Mouse (Mus musculus) hindbrain, embryonic 16.5 days (tissue): ENCODE measurements at regions not wholly inside any gene's neighbourhood (a gene's known extent, or its start where the extent isn't known, plus 50 kb on each side); places are given as distances from the start of the nearest gene placed in this dataset.

Experiments
- ATAC-seq: fragments of 200-750 bp; cut with Nextera tagmentation; 2 replicates; pipeline ENCODE4 v1.8.0; 2017; ENCODE audit warnings: moderate TSS enrichment, moderate library complexity
- H3K27ac ChIP-seq: fragments of 300-500 bp; sonication (generic); 2 replicates; pipeline ENCODE4 v1.5.1; 2014; ENCODE audit warnings: low read depth, mild to moderate bottlenecking, control low read depth, low read length, moderate library complexity
- H3K27me3 ChIP-seq: fragments of 300-500 bp; sonication (generic); replicated peaks from 2 replicates; pipeline ENCODE4 v1.6.1; 2014; ENCODE audit warnings: low read length; ENCODE audit not compliant: control insufficient read depth, insufficient read depth
- H3K36me3 ChIP-seq: fragments of 300-500 bp; sonication (generic); 2 replicates; pipeline ENCODE4 v1.6.1; 2014; ENCODE audit warnings: mild to moderate bottlenecking, low read length, moderate library complexity, mixed read lengths; ENCODE audit not compliant: control insufficient read depth, insufficient read depth
- H3K4me1 ChIP-seq: fragments of 300-500 bp; sonication (generic); 2 replicates; pipeline ENCODE4 v1.6.1; 2014; ENCODE audit warnings: low read depth, low read length; ENCODE audit not compliant: control insufficient read depth, insufficient read depth
- H3K4me2 ChIP-seq: fragments of 300-500 bp; sonication (generic); 2 replicates; pipeline ENCODE4 v1.6.1; 2014; ENCODE audit warnings: mild to moderate bottlenecking, low read length, control low read depth, moderate library complexity
- H3K4me3 ChIP-seq: fragments of 300-500 bp; sonication (generic); 2 replicates; pipeline ENCODE4 v1.5.1; 2014; ENCODE audit warnings: mild to moderate bottlenecking, low read length, control low read depth, moderate library complexity
- H3K9ac ChIP-seq: fragments of 300-500 bp; sonication (generic); 2 replicates; pipeline ENCODE4 v1.6.1; 2014; ENCODE audit warnings: low read depth, mild to moderate bottlenecking, control low read depth, low read length, moderate library complexity
- H3K9me3 ChIP-seq: fragments of 300-500 bp; sonication (generic); 2 replicates; pipeline ENCODE4 v1.6.1; 2014; ENCODE audit warnings: mild to moderate bottlenecking, low read length, moderate library complexity; ENCODE audit not compliant: control insufficient read depth
- WGBS: fragments of 180-500 bp; shearing (Covaris S2); extraction: QIAGEN DNeasy Blood & Tissue Kit; methylation state at CpG from one replicate; pipeline ENCODE4 v1.1.7; 2014; 5-methylcytosine and 5-hydroxymethylcytosine counted together

GRCm38 (mm10) chr9:47054595-47054994 lies 56.1 kb downstream of the Gm4791 start:
- Histone ChIP-seq H3K4me3 (no peak overlapping the region), H3K4me1 (no peaks in the 10 kb centered on the region), H3K9me3 (0 out of 2 replicates have a peak, but pooled peaks cover 2% of the 10 kb centered on the region), H3K36me3 (no peaks in the 10 kb centered on the region), H3K4me2 (no peak overlapping the region), H3K9ac (no peak overlapping the region), H3K27me3 (no peaks in the 10 kb centered on the region), H3K27ac (no peak overlapping the region)
- ATAC-seq = no peak
- 69% methylated on average over 10 of the region's 10 CpGs for WGBS

DNA sequence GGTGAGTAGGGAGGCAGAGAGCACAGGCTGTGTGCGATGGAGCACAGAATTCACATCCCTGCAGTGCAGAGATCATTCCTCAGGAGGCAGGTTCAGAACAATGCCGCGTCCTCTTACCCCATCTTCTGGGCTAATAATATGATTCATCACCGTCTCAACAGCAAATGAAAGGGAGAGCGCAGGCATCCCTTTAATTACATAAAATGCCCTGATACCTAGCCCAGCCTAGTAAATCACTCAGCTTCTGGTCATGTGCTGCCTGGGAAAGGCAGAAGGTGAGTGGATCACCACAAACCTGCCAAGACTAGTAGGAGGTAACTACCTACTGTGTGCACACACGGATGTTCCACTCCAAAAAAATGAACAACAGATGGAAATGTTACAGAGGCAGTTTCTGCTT lies 57.0 kb downstream of the Gm4791 start:
- Histone ChIP-seq H3K36me3 (no peaks in the 10 kb centered on the region), H3K4me3 (no peak overlapping the region), H3K9me3 (no peaks in the 10 kb centered on the region), H3K27ac (no peak overlapping the region), H3K27me3 (no peaks in the 10 kb centered on the region), H3K4me1 (no peaks in the 10 kb centered on the region), H3K4me2 (no peak overlapping the region), H3K9ac (no peak overlapping the region)
- WGBS = 54% methylated on average over 6 of the region's 6 CpGs
- no peak for ATAC-seq

- 84% methylated on average over 7 of the region's 7 CpGs for WGBS
- H3K4me1 ChIP-seq = no peaks in the 10 kb centered on the region
- no peaks in the 10 kb centered on the region for H3K36me3 ChIP-seq
- H3K27ac ChIP-seq = no peak overlapping the region
- no peak overlapping the region for H3K9ac ChIP-seq
- H3K4me2 ChIP-seq = no peak overlapping the region
- no peaks in the 10 kb centered on the region for H3K9me3 ChIP-seq
- no peak overlapping the region for H3K4me3 ChIP-seq
- H3K27me3 ChIP-seq = no peaks in the 10 kb centered on the region
- ATAC-seq = no peak
Measured at GRCm38 (mm10) chr9:47059339-47060005, 60.9 kb downstream of the Gm4791 start.

DNA sequence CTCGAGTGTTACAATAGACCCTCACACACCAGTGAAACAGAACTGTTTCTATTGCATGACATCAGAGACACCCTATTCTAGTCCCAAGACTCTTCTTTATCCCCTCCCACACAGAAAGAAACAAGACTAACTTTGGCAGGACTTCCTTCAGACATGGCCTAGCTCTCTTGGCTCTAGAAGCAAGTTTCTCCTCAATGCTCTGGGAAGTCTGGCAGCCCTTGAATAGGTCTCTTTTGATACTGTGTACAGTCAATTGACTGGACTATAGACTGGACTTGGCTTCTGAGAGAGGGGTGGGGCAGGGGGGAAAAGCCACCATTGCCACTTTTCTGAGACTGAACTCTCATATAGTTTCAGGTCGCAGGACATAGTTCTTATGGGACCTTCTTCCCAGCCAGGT lies 62.2 kb downstream of the Gm4791 start:
- no peaks in the 10 kb centered on the region for H3K4me1 ChIP-seq
- H3K9ac ChIP-seq = no peak overlapping the region
- no peak overlapping the region for H3K27ac ChIP-seq
- H3K36me3 ChIP-seq = no peaks in the 10 kb centered on the region
- no peaks in the 10 kb centered on the region for H3K27me3 ChIP-seq
- peak; percentile 80 for ATAC-seq
- 79% methylated on average over 2 of the region's 2 CpGs for WGBS
- H3K9me3 ChIP-seq = no peaks in the 10 kb centered on the region
- H3K4me2 ChIP-seq = no peak overlapping the region
- H3K4me3 ChIP-seq = no peak overlapping the region

DNA sequence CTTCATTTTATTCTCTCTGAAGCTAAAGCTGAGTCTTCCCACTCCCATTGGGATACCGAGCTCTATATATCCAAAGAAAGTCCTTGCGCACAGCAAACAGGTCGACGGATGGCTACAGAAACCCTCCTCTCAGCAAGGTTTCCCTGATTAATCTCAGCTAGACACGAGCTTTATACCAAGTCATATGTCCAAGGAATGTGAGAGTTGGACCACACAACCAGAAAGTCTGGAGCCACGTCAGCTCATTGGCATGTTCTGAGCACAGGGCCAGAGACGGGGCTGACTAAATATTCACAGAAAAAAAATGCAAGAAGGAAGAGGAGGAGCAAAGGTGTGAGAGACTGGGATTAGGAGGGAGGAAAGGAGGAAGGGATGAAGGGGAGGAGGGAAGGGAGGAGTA lies 64.0 kb downstream of the Gm4791 start:
- no peaks in the 10 kb centered on the region for H3K27me3 ChIP-seq
- no peak overlapping the region for H3K4me2 ChIP-seq
- H3K9me3 ChIP-seq = no peaks in the 10 kb centered on the region
- H3K4me3 ChIP-seq = no peak overlapping the region
- 75% methylated on average over 7 of the region's 7 CpGs for WGBS
- no peak overlapping the region for H3K9ac ChIP-seq
- H3K36me3 ChIP-seq = no peaks in the 10 kb centered on the region
- no peak for ATAC-seq
- H3K4me1 ChIP-seq = no peaks in the 10 kb centered on the region
- no peak overlapping the region for H3K27ac ChIP-seq

DNA sequence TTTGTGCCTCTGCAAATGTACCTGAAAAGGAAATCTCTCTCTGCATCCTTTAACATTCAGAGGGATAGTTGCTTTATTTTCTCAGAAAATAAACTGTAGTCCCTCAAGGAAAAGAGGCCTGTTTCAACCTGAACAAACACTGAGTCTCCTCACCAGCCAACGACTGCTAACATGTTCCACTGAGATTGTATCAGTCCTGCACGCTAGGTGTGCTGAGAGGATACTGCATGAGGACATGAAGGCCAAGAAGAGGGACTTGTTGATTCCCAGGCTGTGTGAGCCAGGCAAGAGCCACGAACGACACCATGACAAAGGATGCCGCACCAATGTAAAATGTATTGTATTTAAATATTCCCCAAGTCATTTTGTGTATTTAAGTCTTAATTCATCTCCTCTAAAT lies 65.2 kb downstream of the Gm4791 start:
- no peaks in the 10 kb centered on the region for H3K4me1 ChIP-seq
- WGBS = 67% methylated on average over 5 of the region's 5 CpGs
- H3K36me3 ChIP-seq = no peaks in the 10 kb centered on the region
- H3K9me3 ChIP-seq = no peaks in the 10 kb centered on the region
- H3K27ac ChIP-seq = no peak overlapping the region
- H3K27me3 ChIP-seq = no peaks in the 10 kb centered on the region
- no peak for ATAC-seq
- H3K4me3 ChIP-seq = no peak overlapping the region
- H3K9ac ChIP-seq = no peak overlapping the region
- H3K4me2 ChIP-seq = no peak overlapping the region

DNA sequence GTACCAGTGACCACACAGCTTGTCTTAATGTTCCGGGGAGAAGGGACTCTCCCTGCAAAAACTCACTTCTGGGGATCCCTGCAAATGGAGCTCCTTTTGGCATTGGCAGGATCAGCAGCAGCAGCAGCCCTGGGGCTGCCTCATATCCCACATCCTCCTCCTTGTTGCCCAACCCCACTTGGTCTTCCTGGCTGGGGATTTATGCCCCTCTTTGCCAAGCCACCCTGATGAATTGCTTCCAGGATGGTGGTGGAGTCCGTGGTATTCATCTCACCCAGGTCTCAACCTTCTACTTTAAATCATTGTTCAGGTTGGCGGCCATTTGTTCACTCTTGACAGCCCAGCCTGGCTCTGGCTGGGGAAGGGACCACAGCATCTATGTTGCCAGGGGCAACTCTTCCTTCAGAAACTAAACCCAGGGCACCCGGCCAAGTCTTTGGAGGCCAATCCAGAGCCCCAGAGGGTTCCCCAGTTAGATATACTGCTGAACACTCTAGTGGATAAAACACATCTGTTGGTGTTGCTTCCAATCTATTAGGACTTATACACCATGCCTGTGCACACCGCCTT lies 66.0 kb downstream of the Gm4791 start:
- H3K4me1 ChIP-seq = peaks cover 2% of the 10 kb centered on the region; the same call in 1 of the 2 replicates
- no peak overlapping the region for H3K4me3 ChIP-seq
- no peaks in the 10 kb centered on the region for H3K9me3 ChIP-seq
- H3K36me3 ChIP-seq = no peaks in the 10 kb centered on the region
- no peak overlapping the region for H3K4me2 ChIP-seq
- ATAC-seq = peak; percentile 93
- 52% methylated on average over 5 of the region's 5 CpGs for WGBS
- H3K27me3 ChIP-seq = no peaks in the 10 kb centered on the region
- no peak overlapping the region for H3K9ac ChIP-seq
- no peak overlapping the region for H3K27ac ChIP-seq

GRCm38 (mm10) chr9:47069436-47069835 lies 70.9 kb downstream of the Gm4791 start:
- Histone ChIP-seq H3K4me1 (peaks cover 6% of the 10 kb centered on the region), H3K27me3 (no peaks in the 10 kb centered on the region), H3K36me3 (no peaks in the 10 kb centered on the region), H3K4me3 (no peak overlapping the region), H3K9me3 (no peaks in the 10 kb centered on the region), H3K27ac (no peak overlapping the region), H3K4me2 (no peak overlapping the region), H3K9ac (no peak overlapping the region)
- WGBS = 22% methylated on average over 5 of the region's 5 CpGs
- no peak for ATAC-seq

DNA sequence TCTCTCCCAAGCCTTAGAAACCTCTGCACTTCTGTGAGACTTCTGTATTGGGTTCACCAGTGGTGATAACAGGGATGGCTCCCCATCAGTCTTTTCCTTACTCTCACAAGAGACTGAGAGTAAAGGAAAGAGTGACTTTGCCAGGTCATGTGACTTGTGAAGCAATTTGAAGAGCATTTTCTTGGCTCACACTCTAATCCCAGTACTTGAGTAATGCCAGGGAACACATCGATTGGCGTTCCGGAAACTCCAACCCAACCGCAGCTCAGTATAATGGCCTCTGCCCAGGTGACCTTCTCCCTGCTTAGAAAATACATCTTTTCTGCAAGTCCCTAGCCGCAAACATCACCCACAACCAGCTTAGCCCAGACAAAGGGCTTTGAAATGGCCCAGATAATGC lies 72.4 kb downstream of the Gm4791 start:
- Histone ChIP-seq H3K4me1 (peaks cover 6% of the 10 kb centered on the region), H3K27ac (no peak overlapping the region), H3K9ac (no peak overlapping the region), H3K27me3 (no peaks in the 10 kb centered on the region), H3K36me3 (no peaks in the 10 kb centered on the region), H3K4me3 (no peak overlapping the region), H3K9me3 (no peaks in the 10 kb centered on the region), H3K4me2 (no peak overlapping the region)
- 75% methylated on average over 5 of the region's 5 CpGs for WGBS
- no peak for ATAC-seq
